Mouse (Mus musculus) lung, embryonic 16.5 days (tissue): ENCODE data around the gene Ap4b1. TPM values are rescaled to one million over a fixed set of nuclear protein-coding genes. Genes with fewer than 3 reads are reported as not detected.
"Not testable (repeated sequence)": the region's sequence is repeated elsewhere in the genome, so short reads cannot be mapped to it uniquely, and the experiment has no call there.

ENCODE experiments used
- ATAC-seq: fragments of 200-750 bp; cut with Nextera tagmentation; 2 replicates; pipeline ENCODE4 v1.8.0; 2017; ENCODE audit warnings: low read depth, mild to moderate bottlenecking, moderate library complexity
- H3K27ac ChIP-seq: fragments of 300-500 bp; sonication (generic); 2 replicates; pipeline ENCODE4 v1.5.1; 2014; ENCODE audit warnings: mild to moderate bottlenecking, control low read depth, low read length
- H3K27me3 ChIP-seq: fragments of 300-500 bp; sonication (generic); 2 replicates; pipeline ENCODE4 v1.6.1; 2014; ENCODE audit warnings: low read depth, low read length, mixed read lengths; ENCODE audit not compliant: control insufficient read depth, insufficient read depth
- H3K36me3 ChIP-seq: fragments of 300-500 bp; sonication (generic); 2 replicates; pipeline ENCODE4 v1.6.1; 2014; ENCODE audit warnings: low read length; ENCODE audit not compliant: control insufficient read depth, insufficient read depth
- H3K4me1 ChIP-seq: fragments of 300-500 bp; sonication (generic); replicated peaks from 2 replicates; pipeline ENCODE4 v1.6.1; 2014; ENCODE audit warnings: low read length, mixed read lengths; ENCODE audit not compliant: control insufficient read depth, insufficient read depth
- H3K4me2 ChIP-seq: fragments of 300-500 bp; sonication (generic); 2 replicates; pipeline ENCODE4 v1.6.1; 2014; ENCODE audit warnings: low read depth, low read length, control low read depth
- H3K4me3 ChIP-seq: fragments of 300-500 bp; sonication (generic); 2 replicates; pipeline ENCODE4 v1.5.1; 2014; ENCODE audit warnings: mild to moderate bottlenecking, low read length, control low read depth
- H3K9ac ChIP-seq: fragments of 300-500 bp; sonication (generic); 2 replicates; pipeline ENCODE4 v1.6.1; 2014; ENCODE audit warnings: low read length, control low read depth
- H3K9me3 ChIP-seq: fragments of 300-500 bp; sonication (generic); 2 replicates; pipeline ENCODE4 v1.6.1; 2016; ENCODE audit warnings: low read length; ENCODE audit not compliant: control insufficient read depth
- WGBS: fragments of 180-500 bp; shearing (Covaris S2); extraction: QIAGEN DNeasy Blood & Tissue Kit; methylation state at CpG from one replicate; pipeline ENCODE4 v1.1.7; 2014; 5-methylcytosine and 5-hydroxymethylcytosine counted together
- polyA plus RNA-seq: library from polyadenylated mRNA; unstranded; fragments of >200 nt; fragmentation: Nextera tagmentation; extraction: Ambion mirVana; gene quantifications from 2 replicates; pipeline ENCODE4 v1.2.1, GENCODE M21; 2015

Gene Ap4b1
- polyA plus RNA-seq, 1 experiment from 2014 or later: 21.0 TPM

DNA sequence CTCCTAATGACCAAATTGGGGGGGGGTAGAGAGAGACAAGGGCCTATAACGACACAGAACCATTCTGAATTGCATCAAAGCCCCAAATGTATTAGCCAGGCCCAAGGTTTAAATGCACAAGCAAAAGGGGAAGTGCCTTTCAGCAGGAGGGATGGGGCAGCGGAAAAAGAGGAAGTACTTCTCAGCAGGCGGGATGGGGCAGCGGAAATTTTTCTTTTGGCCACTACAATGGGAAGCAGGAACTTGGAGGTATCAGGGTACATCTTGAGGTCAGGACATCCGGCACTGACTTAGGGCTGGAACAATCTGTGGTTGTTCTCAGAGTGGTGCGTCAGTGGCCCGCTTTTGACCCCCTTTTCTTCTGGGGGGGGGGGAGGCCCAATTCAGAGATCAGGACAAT, 31.6 kb downstream of the Ap4b1 start:
- not testable (repeated sequence) for ATAC-seq, H3K4me1 ChIP-seq, H3K36me3 ChIP-seq, H3K27ac ChIP-seq, H3K27me3 ChIP-seq, H3K9me3 ChIP-seq, H3K9ac ChIP-seq, H3K4me3 ChIP-seq, H3K4me2 ChIP-seq
- 93% methylated on average over 7 of the region's 7 CpGs for WGBS

DNA sequence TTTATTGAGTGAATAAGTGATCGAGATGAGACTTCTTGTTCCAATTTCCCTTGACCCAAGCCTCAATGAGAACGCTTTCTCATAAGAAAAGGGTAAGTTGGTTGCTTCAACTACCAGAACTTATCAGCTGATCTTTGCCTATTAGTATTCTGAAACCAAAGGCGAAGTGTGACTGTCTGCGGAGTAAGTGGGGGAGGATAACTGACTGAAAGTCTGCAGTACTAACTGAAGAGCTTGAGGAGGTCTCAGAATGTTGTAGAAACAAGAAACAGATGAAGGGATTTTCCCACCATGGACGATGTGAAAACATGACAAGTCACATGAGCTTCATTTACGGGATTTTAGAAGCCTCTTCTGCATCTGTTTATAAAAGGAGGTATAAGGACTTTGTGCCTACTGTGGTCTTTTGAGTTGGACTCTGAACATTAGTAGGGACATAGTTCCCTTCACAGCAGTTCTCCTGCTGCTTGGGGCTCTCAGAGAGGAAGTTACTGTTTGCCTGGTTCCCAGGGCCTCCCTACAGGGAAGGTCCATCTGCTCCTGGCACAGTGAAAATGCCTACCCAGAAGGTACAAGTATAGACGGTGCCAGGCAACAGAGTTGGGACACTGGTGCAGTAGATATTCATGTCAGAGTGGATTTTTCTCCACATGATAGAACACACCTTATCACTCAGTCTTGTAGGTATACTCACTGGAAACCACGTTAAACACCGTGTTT, 41.5 kb downstream of the Ap4b1 start:
- 65% methylated on average over 9 of the region's 9 CpGs for WGBS
- H3K9me3 ChIP-seq: no peaks in the 10 kb centered on the region
- ATAC-seq: no peak

DNA sequence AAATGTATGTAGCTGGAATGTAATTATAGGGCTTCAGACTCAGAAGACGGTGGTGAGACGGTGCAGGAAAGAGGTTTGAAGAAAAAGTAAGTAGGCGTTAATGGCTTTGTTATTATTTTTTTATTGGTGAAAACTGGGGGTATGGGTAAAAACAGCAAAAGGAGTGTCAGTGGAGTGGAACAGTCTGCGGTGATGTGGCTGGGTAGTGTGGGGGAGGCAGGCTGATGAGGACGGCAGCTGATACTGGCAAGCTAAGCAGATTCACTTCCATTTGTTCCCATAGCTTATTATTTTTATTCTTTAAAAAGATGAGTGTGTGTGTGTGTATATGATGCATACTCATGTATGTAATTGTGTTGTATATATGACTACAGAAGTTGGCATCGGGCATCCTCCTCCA, 42.2 kb downstream of the Ap4b1 start:
- Histone ChIP-seq H3K4me3 (no peak overlapping the region), H3K4me1 (no peaks in the 10 kb centered on the region), H3K36me3 (no peaks in the 10 kb centered on the region), H3K27me3 (no peaks in the 10 kb centered on the region), H3K9me3 (no peaks in the 10 kb centered on the region), H3K27ac (no peak overlapping the region), H3K4me2 (no peak overlapping the region), H3K9ac (no peak overlapping the region)
- ATAC-seq: no peak
- 82% methylated on average over 6 of the region's 6 CpGs for WGBS

More for the DNA sequence above, 41.5 kb downstream of the Ap4b1 start:
- no peak overlapping the region for H3K9ac ChIP-seq
- no peak overlapping the region for H3K4me3 ChIP-seq
- no peaks in the 10 kb centered on the region for H3K27me3 ChIP-seq
- H3K4me1 ChIP-seq: no peaks in the 10 kb centered on the region
- no peaks in the 10 kb centered on the region for H3K36me3 ChIP-seq
- no peak overlapping the region for H3K27ac ChIP-seq
- H3K4me2 ChIP-seq: no peak overlapping the region

DNA sequence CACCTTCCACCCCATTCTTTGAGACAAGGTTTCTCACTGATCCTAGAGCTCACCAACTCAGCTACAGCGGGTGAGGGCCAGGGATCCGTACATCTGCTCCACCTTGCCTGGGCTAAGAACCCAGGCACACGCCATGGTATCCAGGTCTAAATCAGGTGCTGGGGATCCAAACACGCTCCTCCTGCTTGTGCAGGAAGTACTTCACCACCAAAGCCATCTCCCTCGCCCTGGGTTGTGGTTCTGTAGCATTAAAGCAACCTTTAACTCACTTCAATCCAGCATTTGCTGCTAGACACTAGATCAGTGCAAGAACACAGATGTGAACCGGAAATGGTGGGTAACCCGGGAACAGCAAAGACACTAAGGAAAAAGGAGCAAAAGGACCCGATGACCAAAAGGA, 42.6 kb downstream of the Ap4b1 start:
- H3K4me1 ChIP-seq: no peaks in the 10 kb centered on the region
- ATAC-seq: no peak
- no peak overlapping the region for H3K4me3 ChIP-seq
- H3K27ac ChIP-seq: no peak overlapping the region
- 76% methylated on average over 8 of the region's 8 CpGs for WGBS
- no peak overlapping the region for H3K9ac ChIP-seq
- H3K27me3 ChIP-seq: no peaks in the 10 kb centered on the region
- H3K4me2 ChIP-seq: no peak overlapping the region
- H3K9me3 ChIP-seq: no peaks in the 10 kb centered on the region
- no peaks in the 10 kb centered on the region for H3K36me3 ChIP-seq

DNA sequence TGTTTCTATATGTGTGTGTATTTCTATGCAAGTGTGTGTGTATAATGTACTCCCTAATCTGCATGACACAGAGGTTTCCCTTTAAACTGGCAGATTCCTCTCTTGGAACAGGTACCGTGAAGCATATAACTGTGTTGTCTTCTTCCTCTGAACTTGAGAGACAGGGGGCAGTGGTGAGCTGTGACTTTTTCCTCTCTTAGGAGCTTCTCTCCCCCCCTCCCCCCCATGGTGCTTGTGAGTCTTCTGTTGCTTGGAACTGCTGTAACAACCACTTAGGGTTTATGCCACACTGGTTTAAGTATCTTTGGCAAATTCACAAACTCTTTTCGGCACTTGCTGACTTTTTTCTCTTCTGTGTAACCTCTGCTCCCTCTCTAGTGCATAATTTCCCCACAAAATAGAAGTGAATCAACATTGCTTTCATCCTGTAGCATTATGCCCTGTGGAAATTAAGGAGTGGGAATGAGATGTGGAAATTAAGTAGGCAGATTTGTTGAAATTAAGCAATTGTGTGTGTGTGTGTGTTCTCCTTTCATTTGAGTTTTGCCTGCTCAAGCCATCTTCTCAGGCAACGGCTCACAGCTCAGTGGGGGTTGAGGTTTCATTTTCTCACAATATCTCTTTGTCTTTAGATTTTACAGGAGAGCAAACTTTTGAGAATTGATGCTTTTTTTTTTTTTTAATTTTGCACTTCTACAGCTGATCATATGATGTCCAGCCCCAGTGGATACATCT, 43.4 kb downstream of the Ap4b1 start:
- ATAC-seq: no peak

DNA sequence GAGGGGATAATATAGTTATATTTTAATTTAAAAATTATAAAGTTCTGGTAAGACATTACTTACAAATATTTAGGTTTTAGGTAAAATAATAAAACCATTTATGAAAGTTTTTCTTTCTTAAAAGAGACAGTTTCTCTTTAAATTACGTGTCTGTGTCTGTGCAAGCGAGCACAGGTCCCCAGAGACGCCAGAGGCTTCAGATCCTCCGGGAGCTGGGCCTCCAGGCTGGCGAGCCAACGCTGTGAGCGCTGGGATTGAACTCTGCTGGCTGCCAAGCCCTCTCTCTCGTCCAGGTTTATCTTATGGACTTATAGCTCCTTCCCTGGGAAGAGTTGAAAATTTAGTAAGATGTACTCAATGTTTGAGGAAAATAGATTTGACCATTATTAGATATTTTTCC, 44.5 kb downstream of the Ap4b1 start:
- WGBS: 55% methylated on average over 8 of the region's 8 CpGs
- H3K27me3 ChIP-seq: no peaks in the 10 kb centered on the region
- no peak overlapping the region for H3K4me3 ChIP-seq

More for the DNA sequence above, 43.4 kb downstream of the Ap4b1 start:
- 60% methylated on average over 3 of the region's 3 CpGs for WGBS
- no peak overlapping the region for H3K4me2 ChIP-seq
- no peaks in the 10 kb centered on the region for H3K27me3 ChIP-seq
- H3K9ac ChIP-seq: no peak overlapping the region
- no peaks in the 10 kb centered on the region for H3K9me3 ChIP-seq
- no peak overlapping the region for H3K4me3 ChIP-seq
- no peaks in the 10 kb centered on the region for H3K36me3 ChIP-seq
- no peaks in the 10 kb centered on the region for H3K4me1 ChIP-seq
- no peak overlapping the region for H3K27ac ChIP-seq

DNA sequence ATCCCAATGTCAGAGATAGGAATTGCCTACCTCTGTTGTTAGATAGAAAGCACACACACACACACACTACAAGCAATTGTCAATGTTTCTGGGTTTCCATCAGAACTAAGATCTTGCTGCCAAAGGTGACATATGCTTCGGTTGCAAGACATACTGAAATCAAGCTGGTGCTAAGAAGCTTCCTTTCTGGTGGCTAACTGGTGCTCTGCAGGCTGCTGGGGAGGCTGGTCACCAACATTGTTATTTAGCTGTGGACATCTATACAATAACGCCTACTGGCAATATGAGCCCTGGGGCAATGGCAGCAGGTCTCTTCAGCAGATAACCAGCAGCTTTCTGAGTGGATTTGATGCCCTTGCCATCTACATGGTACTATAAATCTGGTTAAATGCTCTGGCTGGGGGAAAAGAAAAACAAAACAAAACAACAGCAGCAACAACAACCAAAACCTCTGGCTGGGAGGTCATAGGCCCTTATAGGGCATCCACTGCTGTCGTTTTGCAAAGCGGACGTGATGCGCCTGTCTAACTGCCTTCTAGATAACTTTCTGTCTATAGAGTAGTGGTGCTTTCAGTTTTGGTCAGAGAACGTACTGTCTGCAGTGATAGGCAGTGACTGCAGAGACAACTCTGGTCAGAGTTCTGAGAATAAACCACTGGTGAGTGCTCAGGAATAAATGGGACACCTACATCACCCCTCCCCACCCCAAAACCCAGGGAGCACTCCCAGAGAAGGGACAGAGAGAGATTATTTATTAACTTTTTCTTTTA, 47.9 kb downstream of the Ap4b1 start:
- Histone ChIP-seq H3K36me3 (no peaks in the 10 kb centered on the region), H3K9me3 (no peaks in the 10 kb centered on the region), H3K4me3 (no peak overlapping the region), H3K4me2 (no peak overlapping the region), H3K9ac (no peak overlapping the region), H3K27ac (no peak overlapping the region), H3K27me3 (no peaks in the 10 kb centered on the region), H3K4me1 (0 out of 2 replicates have a peak, but pooled peaks cover 5% of the 10 kb centered on the region)
- 80% methylated on average over 7 of the region's 7 CpGs for WGBS
- ATAC-seq: no peak

More for the DNA sequence above, 44.5 kb downstream of the Ap4b1 start:
- Histone ChIP-seq H3K36me3 (no peaks in the 10 kb centered on the region), H3K9me3 (no peaks in the 10 kb centered on the region), H3K27ac (no peak overlapping the region), H3K4me2 (no peak overlapping the region), H3K9ac (no peak overlapping the region), H3K4me1 (no peaks in the 10 kb centered on the region)
- ATAC-seq: no peak

DNA sequence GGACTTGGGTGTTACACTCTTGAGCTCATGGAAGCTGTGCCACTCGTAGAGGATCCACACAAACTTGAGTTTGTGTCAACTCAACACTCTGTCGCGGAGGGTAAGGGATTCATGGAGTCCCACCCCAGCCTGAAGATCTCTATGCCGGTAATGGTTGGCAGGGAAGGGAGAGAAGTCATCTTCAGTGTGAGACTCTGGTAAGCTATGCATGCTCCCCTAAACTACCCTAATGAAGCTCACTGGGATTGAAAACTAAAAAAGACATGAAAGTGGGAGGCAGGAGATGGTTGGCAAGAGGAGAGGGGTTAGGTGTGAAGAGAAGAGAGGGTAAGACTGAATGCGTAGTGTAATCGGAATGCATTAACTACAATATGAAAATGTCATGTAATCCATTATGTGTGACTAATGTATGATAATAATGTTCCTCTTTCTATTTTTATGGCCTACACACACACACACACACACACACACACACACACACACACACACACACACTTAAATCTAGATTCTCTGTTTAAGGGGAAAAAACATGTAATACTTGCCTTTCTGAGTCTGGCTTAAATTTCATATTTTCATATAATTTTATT, 48.8 kb downstream of the Ap4b1 start:
- WGBS: 88% methylated on average over 6 of the region's 6 CpGs
- Histone ChIP-seq H3K4me2 (no peak overlapping the region), H3K9ac (no peak overlapping the region), H3K4me3 (no peak overlapping the region), H3K27me3 (no peaks in the 10 kb centered on the region), H3K27ac (no peak overlapping the region), H3K36me3 (no peaks in the 10 kb centered on the region), H3K9me3 (no peaks in the 10 kb centered on the region), H3K4me1 (0 out of 2 replicates have a peak, but pooled peaks cover 5% of the 10 kb centered on the region)
- no peak for ATAC-seq
